Mouse (Mus musculus): Measurements from ENCODE around the gene Bzw1. TPM values are rescaled to one million over a fixed set of nuclear protein-coding genes. Genes with fewer than 3 reads are reported as not detected.

Gene Bzw1
- polyA plus RNA-seq (2015; fragmentation: Nextera tagmentation; extraction: Ambion mirVana), result 299 and 329 TPM in 2 replicates

- Histone ChIP-seq H3K27me3 (ENCODE audit: control insufficient read depth, insufficient read depth, low read depth, low read length) (no peaks in the 10 kb centered on the region), H3K36me3 (ENCODE audit: control insufficient read depth, insufficient read depth, low read length) (peaks cover 19% of the 10 kb centered on the region), H3K4me2 (ENCODE audit: low read depth, low read length) (peak within 1 kb of the TSS; percentile 87), H3K9ac (ENCODE audit: low read length) (peak within 1 kb of the TSS; percentile 96), H3K27ac (ENCODE audit: low read length) (peak within 1 kb of the TSS; percentile 98), H3K9me3 (ENCODE audit: control insufficient read depth, low read length) (no peaks in the 10 kb centered on the region), H3K4me3 (ENCODE audit: low read length) (peak within 1 kb of the TSS; percentile 91), H3K4me1 (replicated peaks; ENCODE audit: control insufficient read depth, insufficient read depth, low read length) (peaks cover 10% of the 10 kb centered on the region)
- under 1% methylated on average over 43 of the region's 61 CpGs for WGBS
- ATAC-seq (ENCODE audit: low read depth), result peak; percentile 98
Measured at GRCm38 (mm10) chr1:58392652-58393283, at the start of gene Bzw1. Gene Bzw1 (plus strand): TSS chr1:58392898.

GRCm38 (mm10) chr1:58343861-58344260 is 48.8 kb upstream of the Bzw1 start:
- ATAC-seq (ENCODE audit: low read depth), result no peak
- Histone ChIP-seq H3K9ac (ENCODE audit: low read length) (no peak overlapping the region), H3K9me3 (ENCODE audit: control insufficient read depth, low read length) (no peaks in the 10 kb centered on the region), H3K4me1 (replicated peaks; ENCODE audit: control insufficient read depth, insufficient read depth, low read length) (no peaks in the 10 kb centered on the region), H3K4me2 (ENCODE audit: low read depth, low read length) (no peak overlapping the region), H3K27ac (ENCODE audit: low read length) (no peak overlapping the region), H3K36me3 (ENCODE audit: control insufficient read depth, insufficient read depth, low read length) (no peaks in the 10 kb centered on the region), H3K27me3 (ENCODE audit: control insufficient read depth, insufficient read depth, low read depth, low read length) (no peaks in the 10 kb centered on the region), H3K4me3 (ENCODE audit: low read length) (no peak overlapping the region)
- WGBS, result 69% methylated on average over 4 of the region's 4 CpGs

GRCm38 (mm10) chr1:58344570-58344969 is 48.1 kb upstream of the Bzw1 start:
- Histone ChIP-seq H3K4me2 (ENCODE audit: low read depth, low read length) (no peak overlapping the region), H3K9ac (ENCODE audit: low read length) (no peak overlapping the region), H3K36me3 (ENCODE audit: control insufficient read depth, insufficient read depth, low read length) (no peaks in the 10 kb centered on the region), H3K27me3 (ENCODE audit: control insufficient read depth, insufficient read depth, low read depth, low read length) (no peaks in the 10 kb centered on the region), H3K4me3 (ENCODE audit: low read length) (no peak overlapping the region), H3K4me1 (replicated peaks; ENCODE audit: control insufficient read depth, insufficient read depth, low read length) (no peaks in the 10 kb centered on the region), H3K9me3 (ENCODE audit: control insufficient read depth, low read length) (no peaks in the 10 kb centered on the region), H3K27ac (ENCODE audit: low read length) (no peak overlapping the region)
- no peak for ATAC-seq (ENCODE audit: low read depth)
- 74% methylated on average over 5 of the region's 5 CpGs for WGBS

GRCm38 (mm10) chr1:58346159-58346558 is 46.5 kb upstream of the Bzw1 start:
- Histone ChIP-seq H3K27ac (ENCODE audit: low read length) (no peak overlapping the region), H3K9me3 (ENCODE audit: control insufficient read depth, low read length) (no peaks in the 10 kb centered on the region), H3K27me3 (ENCODE audit: control insufficient read depth, insufficient read depth, low read depth, low read length) (no peaks in the 10 kb centered on the region), H3K9ac (ENCODE audit: low read length) (no peak overlapping the region), H3K4me1 (replicated peaks; ENCODE audit: control insufficient read depth, insufficient read depth, low read length) (no peaks in the 10 kb centered on the region), H3K4me2 (ENCODE audit: low read depth, low read length) (no peak overlapping the region), H3K4me3 (ENCODE audit: low read length) (no peak overlapping the region), H3K36me3 (ENCODE audit: control insufficient read depth, insufficient read depth, low read length) (no peaks in the 10 kb centered on the region)
- WGBS, result 34% methylated on average over 14 of the region's 14 CpGs
- no peak for ATAC-seq (ENCODE audit: low read depth)

DNA sequence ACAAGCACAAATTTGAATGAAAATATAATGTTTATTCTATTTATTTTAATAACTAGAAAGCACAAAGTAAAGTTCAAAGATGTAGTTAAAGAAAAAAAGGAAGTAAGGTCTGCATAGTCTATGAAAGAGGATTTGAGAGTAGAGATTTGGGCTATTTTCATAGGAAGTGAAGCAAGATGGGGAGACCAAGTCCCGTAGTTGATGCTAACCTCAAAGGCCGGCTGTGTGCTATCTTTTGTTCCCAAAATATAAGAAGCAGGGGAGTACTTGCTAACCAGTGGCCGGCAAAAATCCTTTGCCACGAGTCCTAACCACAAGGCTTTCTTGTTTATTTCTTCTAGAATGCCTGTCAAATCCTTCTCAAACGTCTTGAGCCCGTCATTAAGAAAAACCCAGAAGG is 44.0 kb upstream of the Bzw1 start:
- Histone ChIP-seq H3K4me3 (ENCODE audit: low read length) (no peak overlapping the region), H3K36me3 (ENCODE audit: control insufficient read depth, insufficient read depth, low read length) (no peaks in the 10 kb centered on the region), H3K9me3 (ENCODE audit: control insufficient read depth, low read length) (no peaks in the 10 kb centered on the region), H3K4me1 (replicated peaks; ENCODE audit: control insufficient read depth, insufficient read depth, low read length) (no peaks in the 10 kb centered on the region), H3K27me3 (ENCODE audit: control insufficient read depth, insufficient read depth, low read depth, low read length) (no peaks in the 10 kb centered on the region), H3K9ac (ENCODE audit: low read length) (no peak overlapping the region), H3K4me2 (ENCODE audit: low read depth, low read length) (no peak overlapping the region), H3K27ac (ENCODE audit: low read length) (no peak overlapping the region)
- ATAC-seq (ENCODE audit: low read depth), result no peak
- WGBS, result 69% methylated on average over 6 of the region's 6 CpGs

DNA sequence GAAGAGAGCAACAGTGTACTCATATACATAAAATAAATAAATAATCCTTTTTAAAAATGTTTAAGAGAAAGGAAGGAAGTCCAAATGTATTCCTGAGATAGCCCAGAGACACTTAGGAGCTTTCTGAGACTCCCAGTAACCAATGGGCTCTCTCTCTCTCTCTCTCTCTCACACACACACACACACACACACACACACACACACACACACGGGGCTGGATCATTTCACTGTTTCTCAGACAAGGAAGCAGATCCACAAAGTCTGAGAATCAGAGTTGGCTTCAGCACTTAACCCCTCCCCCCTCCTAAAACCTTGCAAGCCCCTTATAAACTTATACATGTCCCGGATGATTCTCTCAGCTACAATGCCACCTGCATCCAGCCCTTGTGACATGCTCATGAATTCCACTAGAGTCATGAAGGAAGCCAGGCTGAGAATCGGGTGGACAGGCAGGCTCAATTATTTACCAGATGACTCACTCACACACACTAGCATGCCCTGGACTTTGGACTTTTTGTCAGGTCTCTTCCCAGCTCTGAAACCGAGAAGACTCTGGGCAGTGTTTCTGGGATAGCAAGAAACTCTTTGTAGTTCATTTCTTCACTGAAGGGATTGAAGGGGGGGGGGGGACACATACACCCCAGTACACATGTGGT is 39.3 kb upstream of the Bzw1 start:
- no peak overlapping the region for H3K27ac ChIP-seq (ENCODE audit: low read length)
- no peaks in the 10 kb centered on the region for H3K9me3 ChIP-seq (ENCODE audit: control insufficient read depth, low read length)
- H3K4me2 ChIP-seq (ENCODE audit: low read depth, low read length), result no peak overlapping the region
- H3K4me3 ChIP-seq (ENCODE audit: low read length), result no peak overlapping the region
- H3K36me3 ChIP-seq (ENCODE audit: control insufficient read depth, insufficient read depth, low read length), result no peaks in the 10 kb centered on the region
- WGBS, result 40% methylated on average over 4 of the region's 4 CpGs
- H3K4me1 ChIP-seq (replicated peaks; ENCODE audit: control insufficient read depth, insufficient read depth, low read length), result no peaks in the 10 kb centered on the region
- H3K9ac ChIP-seq (ENCODE audit: low read length), result no peak overlapping the region
- no peak for ATAC-seq (ENCODE audit: low read depth)
- no peaks in the 10 kb centered on the region for H3K27me3 ChIP-seq (ENCODE audit: control insufficient read depth, insufficient read depth, low read depth, low read length)

GRCm38 (mm10) chr1:58358958-58359901 is 33.5 kb upstream of the Bzw1 start:
- WGBS, result 68% methylated on average over 19 of the region's 19 CpGs
- no peak; the same call in 1 of the 2 replicates for ATAC-seq (ENCODE audit: low read depth)

GRCm38 (mm10) chr1:58362296-58362695 is 30.4 kb upstream of the Bzw1 start:
- Histone ChIP-seq H3K27me3 (ENCODE audit: control insufficient read depth, insufficient read depth, low read depth, low read length) (no peaks in the 10 kb centered on the region), H3K27ac (ENCODE audit: low read length) (no peak overlapping the region), H3K9ac (ENCODE audit: low read length) (no peak overlapping the region), H3K9me3 (ENCODE audit: control insufficient read depth, low read length) (no peaks in the 10 kb centered on the region), H3K4me1 (replicated peaks; ENCODE audit: control insufficient read depth, insufficient read depth, low read length) (no peaks in the 10 kb centered on the region; the same call in 1 of the 2 replicates), H3K36me3 (ENCODE audit: control insufficient read depth, insufficient read depth, low read length) (no peaks in the 10 kb centered on the region), H3K4me2 (ENCODE audit: low read depth, low read length) (no peak overlapping the region), H3K4me3 (ENCODE audit: low read length) (no peak overlapping the region)
- 39% methylated on average over 4 of the region's 4 CpGs for WGBS
- no peak for ATAC-seq (ENCODE audit: low read depth)

More at GRCm38 (mm10) chr1:58358958-58359901, 33.5 kb upstream of the Bzw1 start:
- no peak overlapping the region for H3K27ac ChIP-seq (ENCODE audit: low read length)
- no peaks in the 10 kb centered on the region for H3K9me3 ChIP-seq (ENCODE audit: control insufficient read depth, low read length)
- no peaks in the 10 kb centered on the region; the same call in 1 of the 2 replicates for H3K4me1 ChIP-seq (replicated peaks; ENCODE audit: control insufficient read depth, insufficient read depth, low read length)
- no peak overlapping the region for H3K4me3 ChIP-seq (ENCODE audit: low read length)
- no peaks in the 10 kb centered on the region for H3K36me3 ChIP-seq (ENCODE audit: control insufficient read depth, insufficient read depth, low read length)
- H3K4me2 ChIP-seq (ENCODE audit: low read depth, low read length), result no peak overlapping the region
- no peak overlapping the region for H3K9ac ChIP-seq (ENCODE audit: low read length)
- no peaks in the 10 kb centered on the region for H3K27me3 ChIP-seq (ENCODE audit: control insufficient read depth, insufficient read depth, low read depth, low read length)

DNA sequence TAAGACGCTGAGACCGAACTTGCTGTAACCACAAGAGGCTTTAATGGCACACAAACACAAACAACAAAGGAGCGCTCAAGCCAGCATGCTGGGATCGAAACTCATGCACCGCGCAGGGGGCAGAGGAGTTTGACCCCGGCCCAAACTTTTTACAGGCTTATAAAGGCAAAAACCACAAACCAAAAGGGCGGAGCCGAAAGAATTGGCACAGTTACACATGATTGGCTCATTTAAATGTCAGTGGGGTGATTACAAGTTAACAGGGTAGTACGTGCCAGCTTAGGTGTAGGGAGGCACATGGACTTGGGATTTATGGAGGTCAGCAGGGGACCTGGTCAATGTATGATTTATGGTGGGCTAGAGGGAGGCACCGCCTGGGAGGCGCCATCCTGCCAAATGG is 28.1 kb upstream of the Bzw1 start:
- Histone ChIP-seq H3K9ac (ENCODE audit: low read length) (no peak overlapping the region), H3K4me1 (replicated peaks; ENCODE audit: control insufficient read depth, insufficient read depth, low read length) (no peaks in the 10 kb centered on the region; the same call in 1 of the 2 replicates), H3K4me3 (ENCODE audit: low read length) (no peak overlapping the region), H3K27me3 (ENCODE audit: control insufficient read depth, insufficient read depth, low read depth, low read length) (no peaks in the 10 kb centered on the region), H3K4me2 (ENCODE audit: low read depth, low read length) (no peak overlapping the region), H3K9me3 (ENCODE audit: control insufficient read depth, low read length) (no peaks in the 10 kb centered on the region), H3K36me3 (ENCODE audit: control insufficient read depth, insufficient read depth, low read length) (no peaks in the 10 kb centered on the region), H3K27ac (ENCODE audit: low read length) (no peak overlapping the region)
- ATAC-seq (ENCODE audit: low read depth), result no peak
- 94% methylated on average over 12 of the region's 12 CpGs for WGBS

Measured in lung, embryonic 16.5 days (tissue).